Mouse (Mus musculus): ENCODE results near the gene Mlh1.

Mlh1 gene

GRCm38 (mm10) chr9:111286468-111286867 lies 14.9 kb upstream of the Mlh1 start:
- no peak for DNase-seq (ENCODE audit: low read depth, low spot score)

GRCm38 (mm10) chr9:111285676-111286075 lies 14.1 kb upstream of the Mlh1 start:
- no peak for DNase-seq (ENCODE audit: low read depth, low spot score)

GRCm38 (mm10) chr9:111285061-111285460 lies 13.5 kb upstream of the Mlh1 start:
- DNase-seq (ENCODE audit: low read depth, low spot score) = no peak

- peak; percentile 66 for DNase-seq (ENCODE audit: low read depth, low spot score)
These were observed 3.6 kb upstream of the Mlh1 start for GRCm38 (mm10) chr9:111275156-111275555.

- DNase-seq (ENCODE audit: low read depth, low spot score) = no peak
These were observed 2.4 kb upstream of the Mlh1 start for GRCm38 (mm10) chr9:111273958-111274357.

- peak; percentile 56 for DNase-seq (ENCODE audit: low read depth, low spot score)
These were observed 1.6 kb upstream of the Mlh1 start for GRCm38 (mm10) chr9:111272996-111273785.

- no peak for DNase-seq (ENCODE audit: low read depth, low spot score)
These were observed 765 bp upstream of the Mlh1 start for GRCm38 (mm10) chr9:111272356-111272755.

GRCm38 (mm10) chr9:111271056-111271433 lies 546 bp downstream of the Mlh1 start:
- DNase-seq (ENCODE audit: low read depth, low spot score) = no peak

- DNase-seq (ENCODE audit: low read depth, low spot score) = no peak
These were observed 985 bp downstream of the Mlh1 start for GRCm38 (mm10) chr9:111270606-111271005.

- no peak for DNase-seq (ENCODE audit: low read depth, low spot score)
These were observed 3.6 kb downstream of the Mlh1 start for GRCm38 (mm10) chr9:111267998-111268397.

- no peak for DNase-seq (ENCODE audit: low read depth, low spot score)
These were observed 10.2 kb downstream of the Mlh1 start for GRCm38 (mm10) chr9:111261356-111261755.

- DNase-seq (ENCODE audit: low read depth, low spot score) = no peak
These were observed 11.1 kb downstream of the Mlh1 start for GRCm38 (mm10) chr9:111260360-111260985.

- no peak for DNase-seq (ENCODE audit: low read depth, low spot score)
These were observed 19.3 kb downstream of the Mlh1 start for GRCm38 (mm10) chr9:111252161-111252869.

GRCm38 (mm10) chr9:111247682-111248246 lies 23.8 kb downstream of the Mlh1 start:
- peak; percentile 23 for DNase-seq (ENCODE audit: low read depth, low spot score)

- DNase-seq (ENCODE audit: low read depth, low spot score) = no peak
These were observed 26.0 kb downstream of the Mlh1 start for GRCm38 (mm10) chr9:111245546-111245945.

- DNase-seq (ENCODE audit: low read depth, low spot score) = no peak
These were observed 28.2 kb downstream of the Mlh1 start for GRCm38 (mm10) chr9:111243384-111243783.

- DNase-seq (ENCODE audit: low read depth, low spot score) = no peak
These were observed 31.8 kb downstream of the Mlh1 start for GRCm38 (mm10) chr9:111239821-111240220.

GRCm38 (mm10) chr9:111237726-111238125 lies 33.9 kb downstream of the Mlh1 start:
- DNase-seq (ENCODE audit: low read depth, low spot score) = no peak

- no peak for DNase-seq (ENCODE audit: low read depth, low spot score)
These were observed 36.9 kb downstream of the Mlh1 start for GRCm38 (mm10) chr9:111234701-111235100.

GRCm38 (mm10) chr9:111228446-111228845 lies 43.1 kb downstream of the Mlh1 start:
- DNase-seq (ENCODE audit: low read depth, low spot score) = no peak

GRCm38 (mm10) chr9:111223406-111223805 lies 48.2 kb downstream of the Mlh1 start:
- DNase-seq (ENCODE audit: low read depth, low spot score) = no peak

GRCm38 (mm10) chr9:111221580-111221979 lies 50.0 kb downstream of the Mlh1 start:
- DNase-seq (ENCODE audit: low read depth, low spot score) = no peak
